Mouse (Mus musculus) stomach, postnatal 0 days (tissue): ENCODE results near the gene Tex36. TPM values are rescaled to one million over a fixed set of nuclear protein-coding genes. Genes with fewer than 3 reads are reported as not detected.

Experiments used
- ATAC-seq: fragments of 200-750 bp; cut with Nextera tagmentation; 2 replicates; pipeline ENCODE4 v1.8.0; 2017; ENCODE audit not compliant: low FRiP score, low TSS enrichment
- DNase-seq: peaks from one replicate; pipeline ENCODE4 v3.0.0-alpha.2; 2016; ENCODE audit warnings: low spot score
- H3K27ac ChIP-seq: fragments of 300-500 bp; sonication (generic); replicated peaks from 2 replicates; pipeline ENCODE4 v1.5.1; 2014; ENCODE audit warnings: mild to moderate bottlenecking, control low read depth
- H3K27me3 ChIP-seq: fragments of 300-500 bp; sonication (generic); 2 replicates; pipeline ENCODE4 v1.6.1; 2014; ENCODE audit warnings: low read length; ENCODE audit not compliant: control insufficient read depth, insufficient read depth
- H3K36me3 ChIP-seq: fragments of 300-500 bp; sonication (generic); 2 replicates; pipeline ENCODE4 v1.6.1; 2014; ENCODE audit warnings: low read length, mixed read lengths; ENCODE audit not compliant: control insufficient read depth, insufficient read depth
- H3K4me1 ChIP-seq: fragments of 300-500 bp; sonication (generic); replicated peaks from 2 replicates; pipeline ENCODE4 v1.6.1; 2014; ENCODE audit warnings: antibody characterized with exemption; ENCODE audit not compliant: control insufficient read depth, insufficient read depth
- H3K4me2 ChIP-seq: fragments of 300-500 bp; sonication (generic); replicated peaks from 2 replicates; pipeline ENCODE4 v1.6.1; 2014; ENCODE audit warnings: low read depth, mild to moderate bottlenecking, control low read depth, moderate library complexity
- H3K4me3 ChIP-seq: fragments of 300-500 bp; sonication (generic); 2 replicates; pipeline ENCODE4 v1.5.1; 2014; ENCODE audit warnings: low read depth, low read length, control low read depth
- H3K9ac ChIP-seq: fragments of 300-500 bp; sonication (generic); 2 replicates; pipeline ENCODE4 v1.6.1; 2014; ENCODE audit warnings: mild to moderate bottlenecking, low read length, control low read depth, mixed read lengths
- H3K9me3 ChIP-seq: fragments of 300-500 bp; sonication (generic); 2 replicates; pipeline ENCODE4 v1.6.1; 2016; ENCODE audit warnings: low read length; ENCODE audit not compliant: control insufficient read depth
- CTCF ChIP-seq: IDR thresholded peaks from 2 replicates; pipeline ENCODE4 v1.5.1; 2016; ENCODE audit warnings: antibody characterized with exemption, low read depth, mild to moderate bottlenecking, moderate library complexity
- EP300 ChIP-seq: optimal IDR thresholded peaks from 2 replicates; pipeline ENCODE3; 2016; ENCODE audit warnings: antibody characterized with exemption
- WGBS: fragments of 180-500 bp; shearing (Covaris S2); extraction: QIAGEN DNeasy Blood & Tissue Kit; methylation state at CpG from one replicate; pipeline ENCODE4 v1.1.7; 2014; 5-methylcytosine and 5-hydroxymethylcytosine counted together
- polyA plus RNA-seq: library from polyadenylated mRNA; unstranded; fragments of >200 nt; fragmentation: Nextera tagmentation; extraction: Ambion mirVana; gene quantifications from 2 replicates; pipeline ENCODE4 v1.2.1, GENCODE M21; 2015

The Tex36 gene
- polyA plus RNA-seq, 1 experiment from 2014 or later = not detected

GRCm38 (mm10) chr7:133545631-133546030 lies 56.3 kb downstream of the Tex36 start:
- H3K9ac ChIP-seq = no peak overlapping the region
- 78% methylated on average over 3 of the region's 3 CpGs for WGBS
- H3K9me3 ChIP-seq = no peaks in the 10 kb centered on the region

GRCm38 (mm10) chr7:133544966-133545365 lies 57.0 kb downstream of the Tex36 start:
- Histone ChIP-seq H3K9ac (no peak overlapping the region), H3K9me3 (no peaks in the 10 kb centered on the region), H3K4me2 (no peak overlapping the region), H3K4me3 (no peak overlapping the region), H3K27me3 (no peaks in the 10 kb centered on the region), H3K36me3 (no peaks in the 10 kb centered on the region), H3K27ac (no peak overlapping the region), H3K4me1 (no peaks in the 10 kb centered on the region)
- no peak for ATAC-seq
- no peak for DNase-seq
- TF ChIP-seq EP300 (no peak), CTCF (no peak)
- WGBS = 54% methylated on average over 2 of the region's 2 CpGs

More at GRCm38 (mm10) chr7:133545631-133546030, 56.3 kb downstream of the Tex36 start:
- Histone ChIP-seq H3K27me3 (no peaks in the 10 kb centered on the region), H3K4me3 (no peak overlapping the region), H3K4me1 (no peaks in the 10 kb centered on the region), H3K27ac (no peak overlapping the region), H3K4me2 (no peak overlapping the region), H3K36me3 (no peaks in the 10 kb centered on the region)
- ATAC-seq (no peak), DNase-seq (no peak)
- TF ChIP-seq CTCF (no peak), EP300 (no peak)

GRCm38 (mm10) chr7:133543131-133543530 lies 58.8 kb downstream of the Tex36 start:
- TF ChIP-seq CTCF = no peak
- TF ChIP-seq EP300 = no peak
- no peaks in the 10 kb centered on the region for H3K4me1 ChIP-seq
- H3K4me2 ChIP-seq = no peak overlapping the region
- H3K4me3 ChIP-seq = no peak overlapping the region
- H3K36me3 ChIP-seq = no peaks in the 10 kb centered on the region
- H3K9me3 ChIP-seq = no peaks in the 10 kb centered on the region
- no peak for DNase-seq
- ATAC-seq = no peak
- no peak overlapping the region for H3K27ac ChIP-seq
- WGBS = 86% methylated on average over 4 of the region's 4 CpGs
- no peak overlapping the region for H3K9ac ChIP-seq
- no peaks in the 10 kb centered on the region for H3K27me3 ChIP-seq

- H3K4me3 ChIP-seq = no peak overlapping the region
- H3K27me3 ChIP-seq = no peaks in the 10 kb centered on the region
- H3K27ac ChIP-seq = no peak overlapping the region
- no peak overlapping the region for H3K9ac ChIP-seq
- ATAC-seq (no peak), DNase-seq (no peak)
- H3K36me3 ChIP-seq = no peaks in the 10 kb centered on the region
- no peak for TF ChIP-seq CTCF
- no peak for TF ChIP-seq EP300
- no peaks in the 10 kb centered on the region for H3K4me1 ChIP-seq
- no peak overlapping the region for H3K4me2 ChIP-seq
- WGBS = 63% methylated on average over 4 of the region's 4 CpGs
- H3K9me3 ChIP-seq = no peaks in the 10 kb centered on the region
These were observed 64.6 kb downstream of the Tex36 start for GRCm38 (mm10) chr7:133537366-133537765.

Other genes starting within 250 kb of the Tex36 start
- 7.2 and 7.6 TPM in 2 replicates for gene Edrf1, start 35.4 kb upstream of the Tex36 start, polyA plus RNA-seq
- gene Mmp21, start 77.9 kb upstream of the Tex36 start, polyA plus RNA-seq = 0.06 TPM in 1 of 2 replicates, not detected in the other
- gene Bccip, start 107.2 kb upstream of the Tex36 start, polyA plus RNA-seq = 100 and 105 TPM in 2 replicates
- 13.3 and 13.9 TPM in 2 replicates for gene Uros, start 107.9 kb upstream of the Tex36 start, polyA plus RNA-seq
- gene Fank1, start 174.7 kb upstream of the Tex36 start, polyA plus RNA-seq = 0.34 and 0.50 TPM in 2 replicates
- 57.6 and 59.8 TPM in 2 replicates for gene Dhx32, start 180.6 kb upstream of the Tex36 start, polyA plus RNA-seq